12 mouse cellular contexts compared by ENCODE assay signal in the genomic region with DNA sequence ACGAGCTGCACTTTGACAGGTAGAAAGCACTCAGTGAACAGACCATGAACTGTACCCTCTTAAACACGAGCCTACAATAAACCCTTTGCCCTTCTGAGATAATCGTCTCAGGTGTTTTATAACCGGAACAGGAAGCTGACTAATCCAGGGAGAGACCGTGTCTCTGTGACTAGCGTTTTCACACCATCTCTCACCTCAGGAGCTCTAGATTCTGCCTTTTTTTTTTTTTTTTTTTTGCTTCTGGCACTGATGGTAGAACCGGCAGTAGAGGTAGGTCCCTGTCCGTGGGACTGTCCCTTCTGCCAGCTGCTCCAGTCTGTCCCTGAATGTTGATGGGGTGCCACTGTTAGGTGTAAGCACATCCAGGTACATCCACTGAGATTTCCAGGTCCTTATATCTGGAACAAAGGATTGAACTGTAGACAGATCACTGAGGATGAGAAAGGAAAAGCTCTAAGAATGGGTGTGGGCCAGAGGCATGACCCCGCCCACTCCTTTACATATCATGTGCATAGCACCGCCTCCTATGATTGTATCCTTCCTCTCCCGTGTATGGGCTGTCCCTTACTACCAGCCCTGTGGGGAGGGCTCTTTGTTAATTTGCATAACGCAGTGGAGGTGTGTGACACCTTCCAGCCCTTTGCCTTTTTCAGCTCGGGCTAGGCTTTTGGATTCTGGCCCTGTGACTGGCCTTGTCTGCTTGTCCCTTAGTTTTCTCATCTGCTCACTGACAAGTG.
DNase-seq lines count a peak whose midpoint lies in the region; ATAC-seq lines count a peak whose summit lies in the region.
"Had no signal": no experiment of that assay in that cellular context is flagged by ENCODE, and none has a peak within 500 bp of the region (broad histone marks: within the 10 kb centered on the region; RNA-seq: fewer than 3 reads in every experiment).

No protein-coding gene starts in this region.

- H3K27me3 ChIP-seq in liver, embryonic 12.5 days (replicated peaks): peaks cover 45% of the 10 kb centered on the region
- no peaks in the 10 kb centered on the region for H3K27me3 ChIP-seq in forebrain, embryonic 13.5 days
- H3K27me3 ChIP-seq: heart, embryonic 13.5 days; hindbrain, embryonic 15.5 days had no signal

- no peaks in the 10 kb centered on the region for H3K36me3 ChIP-seq in liver, embryonic 12.5 days
- H3K36me3 ChIP-seq in forebrain, embryonic 13.5 days (ENCODE audit: poor library complexity, severe bottlenecking): no peaks in the 10 kb centered on the region
- H3K36me3 ChIP-seq: heart, embryonic 13.5 days; hindbrain, embryonic 15.5 days had no signal

- no peak overlapping the region for H3K9ac ChIP-seq in liver, embryonic 12.5 days
- no peak overlapping the region for H3K9ac ChIP-seq in forebrain, embryonic 13.5 days
- H3K9ac ChIP-seq: hindbrain, embryonic 15.5 days had no signal

- DNase-seq in thymus, postnatal 0 days (ENCODE audit: low spot score): peak; percentile 21
- DNase-seq in thymus, postnatal 10 days (ENCODE audit: low spot score in 2 of 2): no peak
- DNase-seq in c-Kit-positive CD71-positive TER-119-positive erythroid progenitor cells, embryonic 14.5 days (ENCODE audit: low spot score): peak; percentile 29
- no peak for DNase-seq in cerebellum, adult 11-12 months
- no peak for DNase-seq in frontal cortex, postnatal 25 days (ENCODE audit: low spot score in 2 of 2)
- DNase-seq: adrenal gland, adult 8-10 months; left cerebral cortex, postnatal 4 days; thymus, postnatal 36 days had no signal

- ATAC-seq in liver, embryonic 12.5 days: peak; percentile 90
- no peak for ATAC-seq in forebrain, embryonic 13.5 days

- peaks cover 14% of the 10 kb centered on the region for H3K4me1 ChIP-seq in liver, embryonic 12.5 days
- no peaks in the 10 kb centered on the region for H3K4me1 ChIP-seq in forebrain, embryonic 13.5 days
- H3K4me1 ChIP-seq: heart, embryonic 13.5 days; hindbrain, embryonic 15.5 days had no signal

- H3K4me2 ChIP-seq in liver, embryonic 12.5 days: 0 out of 2 replicates have a peak overlapping the region, but pooled peaks have one; percentile 15
- H3K4me2 ChIP-seq in forebrain, embryonic 13.5 days: no peak overlapping the region
- H3K4me2 ChIP-seq: heart, embryonic 13.5 days; hindbrain, embryonic 15.5 days had no signal

- 43% methylated on average over 13 of the region's 13 CpGs for WGBS in liver, embryonic 12.5 days (ENCODE audit: insufficient replicate concordance)
- 52% methylated on average over 13 of the region's 13 CpGs for WGBS in forebrain, embryonic 13.5 days

- H3K27ac ChIP-seq in liver, embryonic 12.5 days: 0 out of 2 replicates have a peak overlapping the region, but pooled peaks have one; percentile 31
- no peak overlapping the region for H3K27ac ChIP-seq in forebrain, embryonic 13.5 days
- H3K27ac ChIP-seq: heart, embryonic 13.5 days; hindbrain, embryonic 15.5 days had no signal

- no peak overlapping the region for H3K4me3 ChIP-seq in liver, embryonic 12.5 days
- no peak overlapping the region for H3K4me3 ChIP-seq in forebrain, embryonic 13.5 days
- H3K4me3 ChIP-seq: heart, embryonic 13.5 days; hindbrain, embryonic 15.5 days had no signal

- no peaks in the 10 kb centered on the region for H3K9me3 ChIP-seq in liver, embryonic 12.5 days (replicated peaks)
- no peaks in the 10 kb centered on the region for H3K9me3 ChIP-seq in forebrain, embryonic 13.5 days (replicated peaks)
- H3K9me3 ChIP-seq: heart, embryonic 13.5 days; hindbrain, embryonic 15.5 days had no signal

Comparison
In these comparisons a context has a peak if more than half of its experiments do, and no peak if none do; other contexts are left out.
1. DNase-seq: peak in thymus, postnatal 0 days (single experiment) and c-Kit-positive CD71-positive TER-119-positive erythroid progenitor cells, embryonic 14.5 days (single experiment); none in thymus, postnatal 10 days (0 of 2), cerebellum, adult 11-12 months (single experiment) and frontal cortex, postnatal 25 days (0 of 2).